Mouse (Mus musculus): ENCODE data around the gene Dab2ip. TPM values are rescaled to one million over a fixed set of nuclear protein-coding genes. Genes with fewer than 3 reads are reported as not detected.

Gene Dab2ip
- polyA plus RNA-seq, 1 experiment from 2014 or later, result 49.5 TPM

DNA sequence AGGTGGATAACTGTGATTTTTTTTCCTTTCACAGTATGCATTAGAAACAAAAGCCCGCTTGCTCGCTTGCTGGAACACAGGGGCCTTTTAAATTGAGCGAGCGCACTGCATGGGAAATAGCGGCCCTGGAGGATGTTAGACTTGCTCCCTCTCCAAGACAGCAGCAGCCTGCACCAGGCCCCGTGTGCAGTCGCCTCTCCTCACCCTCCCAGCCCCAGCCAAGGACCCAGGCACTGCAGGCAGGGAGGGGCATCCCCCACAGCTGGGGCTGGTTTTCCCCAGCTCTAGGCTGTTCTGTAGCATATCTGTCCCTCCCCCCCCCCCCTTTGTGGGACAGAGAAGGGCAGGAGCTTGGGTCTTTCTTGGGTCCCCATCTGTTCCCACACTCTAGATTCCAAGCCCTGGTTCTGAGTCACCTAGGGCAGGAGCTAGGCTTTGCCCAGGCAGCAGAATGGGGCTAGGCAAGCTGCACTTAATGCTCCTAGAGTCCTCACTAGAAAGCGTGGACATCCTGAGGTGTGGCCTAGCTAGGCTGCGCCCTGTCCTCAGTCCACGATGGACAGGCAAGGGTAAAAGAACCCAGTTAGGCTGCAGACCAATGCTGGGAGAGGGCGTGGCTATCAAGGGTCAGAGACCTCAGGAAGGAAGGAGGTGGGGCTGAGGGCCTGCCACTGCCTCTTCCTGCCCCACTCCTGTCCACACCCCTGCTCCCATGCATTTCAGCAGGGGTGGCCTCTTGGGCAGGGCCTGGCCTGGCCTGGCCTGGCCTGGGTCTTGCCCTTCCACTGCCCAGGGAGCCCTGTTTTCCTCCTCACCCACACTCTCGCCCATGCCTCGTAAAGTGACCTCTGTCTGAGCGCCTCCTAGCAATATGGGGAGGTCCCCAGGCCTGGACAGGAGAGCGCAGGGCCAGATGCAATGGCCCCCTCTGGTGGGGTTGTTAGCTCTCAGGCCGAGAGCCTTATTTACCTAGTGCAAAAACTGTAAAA lies 171.3 kb downstream of the Dab2ip start:
- Histone ChIP-seq H3K9ac (replicated peaks; ENCODE audit: low read length) (no peak overlapping the region), H3K4me1 (ENCODE audit: control insufficient read depth, insufficient read depth, low read length) (peaks cover 10% of the 10 kb centered on the region; the same call in 1 of the 2 replicates), H3K4me3 (ENCODE audit: low read depth, low read length) (no peak overlapping the region), H3K4me2 (ENCODE audit: low read depth, low read length) (no peak overlapping the region), H3K9me3 (replicated peaks; ENCODE audit: control insufficient read depth, low read length) (no peaks in the 10 kb centered on the region), H3K27me3 (ENCODE audit: control insufficient read depth, insufficient read depth, low read length) (no peaks in the 10 kb centered on the region), H3K36me3 (replicated peaks; ENCODE audit: control insufficient read depth, insufficient read depth, low read depth, low read length) (peaks cover 12% of the 10 kb centered on the region), H3K27ac (replicated peaks; ENCODE audit: low read depth, low read length) (no peak overlapping the region)
- 37% methylated on average over 16 of the region's 16 CpGs for WGBS
- DNase-seq (ENCODE audit: low spot score), result peak; percentile 27
- ATAC-seq (replicated peaks; ENCODE audit: insufficient number of reproducible peaks, low FRiP score, low TSS enrichment, low read depth), result peak; percentile 53; the same call in 1 of the 2 replicates

- WGBS, result 77% methylated on average over 18 of the region's 18 CpGs
- DNase-seq (ENCODE audit: low spot score), result no peak
- H3K4me1 ChIP-seq (ENCODE audit: control insufficient read depth, insufficient read depth, low read length), result peaks cover 10% of the 10 kb centered on the region; the same call in 1 of the 2 replicates
- no peak overlapping the region for H3K4me3 ChIP-seq (ENCODE audit: low read depth, low read length)
- H3K36me3 ChIP-seq (replicated peaks; ENCODE audit: control insufficient read depth, insufficient read depth, low read depth, low read length), result peaks cover 8% of the 10 kb centered on the region
- H3K4me2 ChIP-seq (ENCODE audit: low read depth, low read length), result no peak overlapping the region
- no peaks in the 10 kb centered on the region for H3K27me3 ChIP-seq (ENCODE audit: control insufficient read depth, insufficient read depth, low read length)
- no peak for ATAC-seq (replicated peaks; ENCODE audit: insufficient number of reproducible peaks, low FRiP score, low TSS enrichment, low read depth)
- H3K9me3 ChIP-seq (replicated peaks; ENCODE audit: control insufficient read depth, low read length), result no peaks in the 10 kb centered on the region
- no peak overlapping the region for H3K27ac ChIP-seq (replicated peaks; ENCODE audit: low read depth, low read length)
- H3K9ac ChIP-seq (replicated peaks; ENCODE audit: low read length), result no peak overlapping the region
These were observed 173.8 kb downstream of the Dab2ip start for GRCm38 (mm10) chr2:35731671-35732449.

GRCm38 (mm10) chr2:35735001-35735400 lies 176.9 kb downstream of the Dab2ip start:
- 97% methylated on average over 2 of the region's 2 CpGs for WGBS
- DNase-seq (ENCODE audit: low spot score), result no peak

GRCm38 (mm10) chr2:35736061-35736460 lies 178.0 kb downstream of the Dab2ip start:
- no peak overlapping the region for H3K4me3 ChIP-seq (ENCODE audit: low read depth, low read length)
- no peak overlapping the region for H3K27ac ChIP-seq (replicated peaks; ENCODE audit: low read depth, low read length)
- H3K4me2 ChIP-seq (ENCODE audit: low read depth, low read length), result no peak overlapping the region
- no peaks in the 10 kb centered on the region for H3K36me3 ChIP-seq (replicated peaks; ENCODE audit: control insufficient read depth, insufficient read depth, low read depth, low read length)
- no peaks in the 10 kb centered on the region for H3K27me3 ChIP-seq (ENCODE audit: control insufficient read depth, insufficient read depth, low read length)
- no peak overlapping the region for H3K9ac ChIP-seq (replicated peaks; ENCODE audit: low read length)
- no peaks in the 10 kb centered on the region; the same call in 1 of the 2 replicates for H3K4me1 ChIP-seq (ENCODE audit: control insufficient read depth, insufficient read depth, low read length)
- WGBS, result 69% methylated on average over 2 of the region's 2 CpGs
- no peaks in the 10 kb centered on the region for H3K9me3 ChIP-seq (replicated peaks; ENCODE audit: control insufficient read depth, low read length)
- DNase-seq (ENCODE audit: low spot score), result no peak
- ATAC-seq (replicated peaks; ENCODE audit: insufficient number of reproducible peaks, low FRiP score, low TSS enrichment, low read depth), result no peak

More at GRCm38 (mm10) chr2:35735001-35735400, 176.9 kb downstream of the Dab2ip start:
- H3K36me3 ChIP-seq (replicated peaks; ENCODE audit: control insufficient read depth, insufficient read depth, low read depth, low read length), result no peaks in the 10 kb centered on the region
- ATAC-seq (replicated peaks; ENCODE audit: insufficient number of reproducible peaks, low FRiP score, low TSS enrichment, low read depth), result no peak
- H3K4me3 ChIP-seq (ENCODE audit: low read depth, low read length), result no peak overlapping the region
- no peak overlapping the region for H3K27ac ChIP-seq (replicated peaks; ENCODE audit: low read depth, low read length)
- H3K9ac ChIP-seq (replicated peaks; ENCODE audit: low read length), result no peak overlapping the region
- no peaks in the 10 kb centered on the region for H3K9me3 ChIP-seq (replicated peaks; ENCODE audit: control insufficient read depth, low read length)
- H3K4me2 ChIP-seq (ENCODE audit: low read depth, low read length), result no peak overlapping the region
- H3K27me3 ChIP-seq (ENCODE audit: control insufficient read depth, insufficient read depth, low read length), result no peaks in the 10 kb centered on the region
- H3K4me1 ChIP-seq (ENCODE audit: control insufficient read depth, insufficient read depth, low read length), result no peaks in the 10 kb centered on the region; the same call in 1 of the 2 replicates

GRCm38 (mm10) chr2:35737467-35738027 lies 179.5 kb downstream of the Dab2ip start:
- Histone ChIP-seq H3K36me3 (replicated peaks; ENCODE audit: control insufficient read depth, insufficient read depth, low read depth, low read length) (no peaks in the 10 kb centered on the region), H3K9ac (replicated peaks; ENCODE audit: low read length) (no peak overlapping the region), H3K9me3 (replicated peaks; ENCODE audit: control insufficient read depth, low read length) (no peaks in the 10 kb centered on the region), H3K27ac (replicated peaks; ENCODE audit: low read depth, low read length) (no peak overlapping the region), H3K27me3 (ENCODE audit: control insufficient read depth, insufficient read depth, low read length) (no peaks in the 10 kb centered on the region), H3K4me1 (ENCODE audit: control insufficient read depth, insufficient read depth, low read length) (no peaks in the 10 kb centered on the region; the same call in 1 of the 2 replicates), H3K4me2 (ENCODE audit: low read depth, low read length) (no peak overlapping the region), H3K4me3 (ENCODE audit: low read depth, low read length) (no peak overlapping the region)
- WGBS, result 84% methylated on average over 7 of the region's 7 CpGs
- ATAC-seq (replicated peaks; ENCODE audit: insufficient number of reproducible peaks, low FRiP score, low TSS enrichment, low read depth) (no peak), DNase-seq (ENCODE audit: low spot score) (no peak)

GRCm38 (mm10) chr2:35739669-35740254 lies 181.7 kb downstream of the Dab2ip start:
- H3K4me3 ChIP-seq (ENCODE audit: low read depth, low read length), result no peak overlapping the region
- H3K27me3 ChIP-seq (ENCODE audit: control insufficient read depth, insufficient read depth, low read length), result no peaks in the 10 kb centered on the region
- H3K9me3 ChIP-seq (replicated peaks; ENCODE audit: control insufficient read depth, low read length), result no peaks in the 10 kb centered on the region
- no peaks in the 10 kb centered on the region; the same call in 1 of the 2 replicates for H3K4me1 ChIP-seq (ENCODE audit: control insufficient read depth, insufficient read depth, low read length)
- H3K27ac ChIP-seq (replicated peaks; ENCODE audit: low read depth, low read length), result peak overlapping the region; percentile 47; the same call in 1 of the 2 replicates
- WGBS, result 41% methylated on average over 13 of the region's 13 CpGs
- DNase-seq (ENCODE audit: low spot score) (peak; percentile 75), ATAC-seq (replicated peaks; ENCODE audit: insufficient number of reproducible peaks, low FRiP score, low TSS enrichment, low read depth) (peak; percentile 42)
- H3K9ac ChIP-seq (replicated peaks; ENCODE audit: low read length), result no peak overlapping the region
- H3K36me3 ChIP-seq (replicated peaks; ENCODE audit: control insufficient read depth, insufficient read depth, low read depth, low read length), result no peaks in the 10 kb centered on the region
- no peak overlapping the region for H3K4me2 ChIP-seq (ENCODE audit: low read depth, low read length)

GRCm38 (mm10) chr2:35745876-35746275 lies 187.8 kb downstream of the Dab2ip start:
- DNase-seq (ENCODE audit: low spot score) (no peak), ATAC-seq (replicated peaks; ENCODE audit: insufficient number of reproducible peaks, low FRiP score, low TSS enrichment, low read depth) (no peak)
- Histone ChIP-seq H3K4me2 (ENCODE audit: low read depth, low read length) (no peak overlapping the region), H3K27me3 (ENCODE audit: control insufficient read depth, insufficient read depth, low read length) (no peaks in the 10 kb centered on the region), H3K36me3 (replicated peaks; ENCODE audit: control insufficient read depth, insufficient read depth, low read depth, low read length) (no peaks in the 10 kb centered on the region), H3K27ac (replicated peaks; ENCODE audit: low read depth, low read length) (no peak overlapping the region), H3K4me3 (ENCODE audit: low read depth, low read length) (no peak overlapping the region), H3K9ac (replicated peaks; ENCODE audit: low read length) (no peak overlapping the region), H3K9me3 (replicated peaks; ENCODE audit: control insufficient read depth, low read length) (no peaks in the 10 kb centered on the region), H3K4me1 (ENCODE audit: control insufficient read depth, insufficient read depth, low read length) (no peaks in the 10 kb centered on the region)
- WGBS, result 84% methylated on average over 10 of the region's 10 CpGs
